Mouse (Mus musculus) ZHBTc4 (cell line): ENCODE measurements at regions not wholly inside any gene's neighbourhood (a gene's known extent, or its start where the extent isn't known, plus 50 kb on each side); places are given as distances from the start of the nearest gene placed in this dataset.

Experiments used
- DNase-seq: peaks from one replicate; pipeline ENCODE4 v3.0.0-alpha.2; 2011; ENCODE audit warnings: low read depth, low spot score

DNA sequence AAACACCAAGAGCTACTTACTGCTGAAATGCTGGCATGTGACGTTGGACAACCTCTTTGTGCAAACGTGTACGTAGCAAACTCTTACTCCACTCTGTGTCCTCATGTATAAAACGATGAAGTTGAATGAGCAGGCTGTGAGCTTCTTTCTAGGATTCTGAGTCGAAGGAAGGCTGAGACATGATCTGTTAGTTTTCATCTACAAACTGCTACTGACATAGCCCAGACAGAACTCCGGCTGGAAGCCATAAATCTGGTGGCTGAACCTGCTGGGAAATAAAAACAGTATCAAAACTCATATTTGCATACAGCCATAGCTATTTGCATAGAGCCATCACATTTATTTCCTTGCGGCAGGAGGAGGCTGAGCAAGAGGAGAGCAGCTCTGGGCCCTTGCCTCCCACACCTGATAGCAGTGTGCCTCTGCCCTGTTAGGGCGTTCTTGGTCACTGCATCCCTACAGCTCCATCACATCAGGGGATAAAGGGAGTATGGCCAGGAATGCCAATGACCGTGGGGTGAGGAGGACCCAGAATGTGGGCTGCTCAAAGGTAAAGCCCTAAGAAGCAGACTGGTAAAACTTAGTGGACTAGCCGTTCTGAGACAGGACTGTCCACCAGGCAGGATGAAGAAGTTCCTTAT is 206.8 kb upstream of the Ppp2r3a start:
- no peak for DNase-seq

DNA sequence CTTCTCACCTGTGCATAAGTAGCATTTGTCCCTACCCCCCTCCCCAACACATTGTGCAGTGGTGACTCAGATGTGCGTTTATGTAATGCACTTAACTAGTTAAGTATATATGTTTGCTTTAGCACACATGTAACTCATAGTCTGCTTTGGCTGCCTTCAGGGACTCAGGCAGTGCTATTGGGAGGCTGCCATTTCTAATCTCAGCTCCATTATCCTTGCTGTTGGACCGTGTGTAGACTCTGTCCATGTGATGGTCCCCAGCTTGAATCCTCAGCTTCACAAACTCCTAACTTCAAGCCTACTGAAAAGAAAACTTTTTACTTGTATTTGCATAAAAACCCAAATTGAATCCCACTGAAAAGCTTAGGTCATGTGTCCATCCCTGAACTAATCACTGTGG is 194.7 kb upstream of the Ppp2r3a start:
- no peak for DNase-seq

DNA sequence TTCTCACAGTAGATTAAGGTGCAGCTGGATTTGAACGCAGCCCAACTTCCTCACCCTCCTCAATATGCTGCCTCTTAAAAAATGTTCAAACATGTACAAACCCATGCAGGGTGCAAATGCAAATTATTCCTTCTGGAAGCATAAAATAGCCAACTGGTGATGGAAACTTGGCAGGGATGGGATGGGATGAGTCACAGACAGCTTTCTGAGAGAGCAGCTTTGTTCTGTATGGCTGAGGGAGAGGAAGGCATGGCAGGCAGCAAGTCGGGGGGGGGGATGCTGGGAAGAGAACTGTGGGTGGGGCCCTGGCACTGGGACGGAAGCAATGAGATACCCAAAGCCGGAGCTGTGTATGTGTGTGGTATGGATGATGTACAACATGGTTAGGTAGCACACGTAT is 194.2 kb upstream of the Ppp2r3a start:
- no peak for DNase-seq

DNA sequence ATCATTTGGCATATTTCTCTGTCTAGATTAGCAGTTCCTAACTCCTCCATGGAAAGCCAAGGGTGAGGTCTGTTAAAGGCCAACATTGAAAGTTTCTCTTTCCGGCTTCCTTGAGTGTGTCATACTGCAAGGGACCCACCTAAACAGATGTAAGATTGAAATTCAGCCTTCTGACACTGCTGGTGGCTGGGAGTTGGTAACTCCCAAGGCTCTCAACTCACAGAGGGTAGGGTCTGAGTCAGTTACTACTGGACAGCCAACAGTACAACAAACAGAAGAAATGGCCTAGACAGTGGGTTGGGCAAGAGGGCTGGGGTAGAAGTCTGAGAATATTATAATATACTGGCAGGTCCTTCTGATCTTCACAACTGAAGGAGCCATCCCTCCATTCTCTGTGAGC is 193.7 kb upstream of the Ppp2r3a start:
- no peak for DNase-seq

DNA sequence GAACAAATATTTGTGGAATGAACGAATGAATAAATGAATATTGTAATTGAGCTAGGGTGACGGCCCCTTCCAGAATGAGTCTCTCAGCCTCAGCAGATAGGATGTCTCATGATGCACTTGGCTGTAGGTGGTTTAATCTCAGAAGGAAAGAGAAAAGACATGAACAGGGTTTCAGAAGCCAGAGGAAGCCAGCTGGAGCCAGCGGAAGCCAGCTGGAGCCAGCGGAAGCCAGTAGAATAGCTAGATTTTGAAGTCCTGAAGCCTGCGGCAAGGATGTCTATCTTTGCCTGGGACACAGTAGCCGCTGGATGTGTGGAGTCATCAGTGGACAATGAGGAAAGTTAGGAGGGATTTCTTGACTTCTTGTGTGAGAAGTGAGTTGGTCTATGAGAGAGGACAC is 188.3 kb upstream of the Ppp2r3a start:
- DNase-seq = peak; percentile 18

DNA sequence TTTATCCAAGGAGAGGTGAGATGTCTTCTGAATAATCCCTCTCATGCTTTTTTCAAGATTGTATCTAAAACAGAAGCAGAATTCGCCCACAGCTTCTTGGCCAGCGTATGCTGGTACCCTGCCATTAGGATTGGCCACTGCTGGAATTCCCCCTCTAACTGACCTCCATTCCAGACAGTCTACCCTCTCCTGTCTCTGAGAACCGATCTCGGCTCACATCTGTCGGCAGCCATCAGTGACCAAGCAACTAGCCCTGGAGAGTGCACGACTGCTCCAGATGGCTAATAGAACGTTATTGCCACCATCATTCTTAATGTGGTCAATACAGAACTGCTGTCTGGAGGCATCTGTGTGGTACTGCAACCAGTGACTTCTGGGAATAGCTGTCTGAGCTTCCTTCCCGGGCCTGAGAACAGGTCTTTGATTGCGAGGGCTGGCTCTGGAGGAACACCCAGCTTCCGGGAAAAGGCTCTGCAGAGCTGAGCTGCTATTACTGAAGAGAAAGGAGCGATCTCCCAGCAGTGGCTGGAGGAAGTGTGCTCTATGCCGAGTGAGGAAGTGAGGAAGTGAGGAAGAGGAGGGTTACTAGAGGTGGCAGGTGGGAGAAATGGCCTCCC is 187.1 kb upstream of the Ppp2r3a start:
- no peak for DNase-seq

DNA sequence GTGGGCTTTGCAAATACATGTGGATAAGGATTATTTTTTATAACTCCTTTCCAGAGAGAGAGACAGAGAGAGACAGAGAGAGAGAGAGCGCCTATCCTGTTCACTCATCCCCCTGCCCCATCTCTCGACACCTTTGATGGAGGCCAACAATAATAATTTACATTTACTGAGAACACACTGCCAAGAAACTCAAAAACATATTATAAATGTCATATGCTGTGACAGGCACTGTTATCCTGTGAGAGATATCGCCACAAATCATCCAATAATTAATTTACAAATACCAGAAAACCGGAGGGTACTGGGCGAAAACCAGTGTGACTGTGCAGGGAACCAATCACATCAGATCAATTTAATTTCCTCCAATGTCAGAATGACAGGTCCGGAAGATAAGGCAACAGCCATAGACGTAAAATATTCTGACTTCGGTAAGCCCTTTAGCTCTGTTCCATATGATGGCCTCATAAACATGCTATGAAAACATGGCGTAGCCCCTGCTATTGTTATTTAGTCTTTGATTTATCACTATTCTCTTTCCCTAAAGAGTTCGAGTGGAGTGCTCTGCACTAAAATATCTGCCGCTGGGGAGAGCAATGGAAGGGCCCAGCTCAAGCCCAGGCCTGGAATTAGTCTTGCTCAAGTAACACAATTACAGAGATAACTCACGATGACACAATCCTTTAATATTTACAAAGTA is 173.5 kb upstream of the Ppp2r3a start:
- no peak for DNase-seq

DNA sequence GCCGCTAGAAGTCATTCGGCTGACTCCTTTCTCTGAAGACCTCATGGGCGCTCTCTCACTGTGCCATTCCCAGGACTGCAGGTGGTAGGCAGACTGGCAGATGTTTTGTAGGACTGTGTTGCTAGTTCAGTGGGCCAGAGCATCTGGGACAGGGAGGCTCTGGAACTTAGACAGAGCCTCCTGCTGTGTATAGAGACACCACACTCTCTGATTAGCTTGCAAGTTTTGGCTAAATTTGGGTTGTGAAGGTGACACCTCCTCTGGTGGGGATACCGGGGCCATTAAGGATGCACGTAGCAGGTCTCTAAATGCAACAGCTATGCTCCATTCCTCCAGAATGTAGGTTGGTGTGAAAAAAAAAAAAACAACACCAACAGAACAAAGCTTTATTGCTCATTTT is 171.4 kb upstream of the Ppp2r3a start:
- DNase-seq = no peak

DNA sequence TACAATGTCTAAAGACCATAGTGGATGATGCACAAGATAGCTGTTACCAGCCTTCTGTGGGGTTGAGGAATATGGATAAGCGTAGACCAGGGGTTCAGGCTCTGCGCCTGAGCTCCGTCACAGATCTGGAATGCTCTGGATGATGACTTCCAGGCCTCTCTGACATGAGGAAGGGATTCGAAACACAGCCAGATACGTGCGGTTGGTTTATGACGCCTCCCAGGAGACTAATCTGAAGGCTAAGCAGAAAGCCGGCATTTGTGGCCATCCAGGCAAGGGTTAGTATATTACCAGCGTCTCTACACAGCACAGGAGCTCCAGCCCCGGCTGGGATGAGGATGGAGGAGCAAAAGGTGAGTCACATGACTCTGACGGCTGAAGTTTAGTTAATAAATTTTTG is 170.4 kb upstream of the Ppp2r3a start:
- no peak for DNase-seq

DNA sequence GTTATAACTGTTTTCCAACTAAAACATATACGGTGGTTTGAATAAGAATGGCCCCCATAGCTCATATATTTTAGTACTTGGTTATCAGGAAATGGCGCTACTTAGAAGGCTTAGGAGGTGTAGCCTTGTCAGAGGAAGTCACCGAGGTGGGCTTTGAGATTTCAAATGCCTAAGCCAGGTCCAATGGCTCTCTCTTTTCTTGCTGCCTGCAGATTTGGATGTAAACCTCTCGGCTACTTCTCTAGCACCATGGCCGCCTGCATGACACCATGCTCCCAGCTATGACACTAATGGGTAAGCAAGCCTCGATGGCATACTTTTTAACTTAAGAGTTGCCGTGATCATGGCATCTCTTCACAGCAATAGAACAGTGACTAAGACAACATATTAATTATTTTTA is 169.5 kb upstream of the Ppp2r3a start:
- DNase-seq = no peak

DNA sequence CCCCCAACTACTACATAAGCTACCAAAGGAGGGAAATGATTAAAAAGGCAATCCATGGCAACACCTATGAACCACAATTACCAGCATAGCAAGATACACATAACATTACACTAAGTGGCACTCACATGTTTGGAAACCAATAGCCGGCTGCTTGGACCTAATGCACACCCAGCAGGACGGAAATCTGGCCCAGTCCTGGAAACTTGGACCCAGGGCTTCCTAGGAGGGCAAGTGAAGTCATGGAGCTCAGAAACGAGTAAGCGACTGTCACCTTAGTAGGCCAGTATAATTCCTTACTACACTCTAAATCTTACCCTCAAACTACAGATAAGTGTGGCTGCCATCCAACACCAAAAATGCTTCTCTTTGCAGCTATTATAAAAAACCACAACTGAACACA is 168.6 kb upstream of the Ppp2r3a start:
- DNase-seq = no peak

DNA sequence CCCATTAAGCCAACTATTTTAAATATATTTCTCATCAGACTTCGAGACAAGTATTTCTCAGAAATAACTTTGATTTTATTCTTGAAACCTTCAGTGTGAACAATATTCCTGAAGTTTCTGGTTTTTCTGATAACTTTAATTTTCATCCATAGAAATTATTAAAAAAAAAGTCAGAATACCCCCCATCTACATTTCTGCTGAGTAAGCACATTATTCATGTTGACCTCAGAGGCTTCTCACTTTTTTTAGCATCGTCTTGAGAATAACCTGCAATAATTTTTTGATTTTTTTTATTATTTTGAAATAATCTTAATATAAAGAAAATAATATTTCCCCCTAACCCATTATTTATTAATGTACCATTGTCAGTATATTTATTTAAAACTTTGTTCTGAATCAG is 166.1 kb upstream of the Ppp2r3a start:
- no peak for DNase-seq

DNA sequence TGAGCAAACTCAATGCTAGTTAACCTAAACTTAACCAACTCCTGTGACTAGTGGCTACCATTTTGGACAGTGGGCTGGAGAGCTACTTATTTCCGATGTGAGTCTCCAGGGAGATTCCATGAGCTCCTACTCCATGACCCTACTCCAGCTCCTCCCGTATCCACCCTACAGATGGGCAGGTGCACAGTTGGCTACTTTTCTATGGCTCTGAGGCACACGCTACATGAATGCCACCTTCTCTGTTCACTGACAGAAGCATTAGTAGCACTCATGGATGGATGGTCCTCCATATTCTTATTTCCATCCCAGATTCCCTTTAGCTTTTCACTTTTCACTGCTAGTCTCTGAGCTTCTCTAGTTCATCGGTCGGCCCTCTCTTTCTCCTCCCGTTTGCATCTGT is 164.7 kb upstream of the Ppp2r3a start:
- DNase-seq = no peak

DNA sequence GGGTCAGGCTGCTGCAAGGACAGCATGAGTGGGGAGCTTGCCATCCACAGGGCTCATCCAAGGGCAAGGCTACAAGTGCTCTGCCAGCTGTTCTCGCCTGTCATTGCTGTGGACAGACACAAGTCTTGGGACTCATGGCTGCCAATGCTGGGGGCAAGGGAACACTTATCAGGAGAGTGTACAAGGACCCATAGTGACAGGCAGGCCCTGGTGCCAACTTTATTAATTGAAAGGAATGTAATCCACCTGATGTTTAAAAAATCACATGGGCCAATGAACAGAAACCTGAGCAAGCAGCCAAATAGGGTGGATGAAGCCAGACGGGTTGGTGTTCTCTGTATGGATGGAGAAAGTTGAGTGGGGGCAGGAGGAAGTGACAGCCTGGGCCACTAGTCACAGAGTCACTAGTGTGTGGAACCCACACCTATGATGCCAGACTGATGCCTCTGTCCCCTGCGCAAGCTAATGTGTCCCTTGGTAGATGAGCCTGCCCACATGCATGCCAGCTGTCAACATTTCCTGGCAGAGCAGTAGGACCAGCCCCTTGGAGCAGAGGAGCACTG is 161.6 kb upstream of the Ppp2r3a start:
- no peak for DNase-seq

DNA sequence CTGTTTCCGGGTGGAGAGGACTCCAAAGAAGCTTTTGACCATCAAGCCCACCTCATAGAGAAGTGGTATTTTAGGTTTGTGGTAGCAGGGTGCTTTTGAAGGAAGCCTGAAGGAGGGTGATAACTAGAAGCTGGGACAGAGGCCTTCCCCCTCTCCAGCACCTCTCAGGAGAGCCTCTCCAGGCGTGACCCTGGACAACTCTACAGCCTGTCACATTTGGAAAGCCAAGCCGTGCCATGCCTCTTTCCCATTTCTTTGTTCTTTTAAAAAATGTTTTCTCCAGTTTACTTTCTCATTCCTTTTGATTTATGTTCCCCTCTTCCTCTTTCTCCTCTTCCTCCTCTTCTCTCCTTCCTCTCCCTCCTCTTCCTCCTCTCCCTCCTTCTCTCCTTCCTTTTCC is 160.4 kb upstream of the Ppp2r3a start:
- no peak for DNase-seq

DNA sequence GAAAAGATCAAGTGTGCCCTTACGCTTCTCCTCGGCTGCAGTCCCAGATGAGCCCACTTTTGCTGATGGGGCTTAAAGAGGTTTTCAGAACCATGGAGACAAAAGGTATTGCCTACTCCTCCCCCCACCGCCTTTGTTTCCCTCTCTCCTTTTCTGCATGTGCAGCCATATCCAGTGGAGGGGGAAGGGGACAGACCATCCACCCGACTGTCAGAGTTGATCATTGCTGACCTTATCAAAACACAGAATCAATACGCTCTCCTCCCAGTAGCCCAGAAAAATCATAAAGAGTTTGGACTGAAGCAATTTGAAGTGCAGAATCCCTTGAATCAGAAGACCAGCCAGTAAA is 159.9 kb upstream of the Ppp2r3a start:
- no peak for DNase-seq

DNA sequence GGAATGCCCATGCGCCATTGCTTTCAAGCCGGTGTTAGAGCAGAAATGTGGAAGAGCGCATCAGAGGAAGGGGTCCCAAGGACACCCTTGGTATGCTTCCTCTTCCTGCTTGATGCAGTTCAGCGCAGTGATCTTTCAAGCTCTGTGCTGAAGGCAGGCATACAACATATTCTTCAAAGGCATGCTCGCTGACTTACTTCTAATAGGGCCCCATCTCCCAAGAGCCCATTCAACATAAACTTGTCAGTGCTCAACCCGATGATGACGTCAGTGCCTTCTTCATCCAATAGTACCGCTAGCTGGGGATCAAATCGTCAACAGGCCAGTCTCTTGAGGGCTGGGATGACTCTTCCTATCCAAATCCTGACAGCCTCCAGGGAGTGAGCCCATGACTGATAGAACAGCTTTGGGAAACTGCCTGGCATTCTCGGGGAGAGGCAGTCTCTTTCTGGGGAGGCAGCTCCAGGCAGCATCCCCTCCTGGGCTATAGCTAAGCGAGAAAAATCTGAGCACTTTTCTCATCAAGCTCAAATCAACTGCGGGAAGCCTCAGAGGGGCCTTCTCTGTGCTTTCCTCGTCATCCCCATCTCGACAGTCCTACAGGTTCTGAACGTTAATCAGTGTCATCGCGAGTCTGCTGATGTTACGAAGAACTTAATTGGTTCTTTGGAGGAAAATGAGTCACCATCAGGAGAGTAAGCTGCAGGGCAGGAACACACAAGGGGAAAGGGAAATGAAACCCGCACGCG is 159.4 kb upstream of the Ppp2r3a start:
- no peak for DNase-seq

DNA sequence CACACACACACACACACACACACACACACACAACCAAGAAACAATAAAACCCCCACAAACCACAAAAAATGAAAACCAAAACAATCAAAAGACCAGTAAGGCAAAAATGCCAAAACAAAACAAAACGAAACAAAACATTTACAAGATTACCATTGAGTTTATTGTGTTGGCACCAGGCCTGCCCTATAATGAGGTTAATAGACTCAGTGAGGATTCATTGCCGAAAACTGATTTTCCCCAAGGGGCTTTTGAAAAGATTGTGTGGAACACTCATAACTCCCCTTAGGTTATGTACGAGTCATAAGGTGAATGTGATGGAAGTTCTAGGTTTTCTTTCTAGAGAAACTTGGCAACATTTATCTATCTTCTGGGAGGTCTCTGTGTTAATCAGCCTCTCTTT is 158.8 kb upstream of the Ppp2r3a start:
- no peak for DNase-seq

DNA sequence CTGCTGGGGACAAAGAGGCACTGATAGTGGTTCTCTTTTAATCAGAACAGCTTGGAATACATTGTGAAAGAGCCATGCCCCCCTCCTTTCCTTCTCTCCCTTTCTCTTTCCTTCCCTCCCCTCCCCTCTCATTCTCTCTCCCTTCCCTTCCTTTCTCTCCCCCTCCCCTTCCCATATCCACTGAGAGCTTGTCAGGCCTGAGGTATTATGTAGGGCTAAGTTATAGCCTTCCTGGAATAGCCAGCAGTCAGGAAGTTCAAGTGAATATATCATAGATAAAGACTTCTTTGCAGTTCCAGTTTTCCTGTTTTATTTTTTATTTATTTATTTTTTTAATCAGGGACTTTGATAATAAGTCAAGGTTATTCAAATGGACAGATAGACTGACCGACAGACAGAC is 156.5 kb upstream of the Ppp2r3a start:
- DNase-seq = no peak

DNA sequence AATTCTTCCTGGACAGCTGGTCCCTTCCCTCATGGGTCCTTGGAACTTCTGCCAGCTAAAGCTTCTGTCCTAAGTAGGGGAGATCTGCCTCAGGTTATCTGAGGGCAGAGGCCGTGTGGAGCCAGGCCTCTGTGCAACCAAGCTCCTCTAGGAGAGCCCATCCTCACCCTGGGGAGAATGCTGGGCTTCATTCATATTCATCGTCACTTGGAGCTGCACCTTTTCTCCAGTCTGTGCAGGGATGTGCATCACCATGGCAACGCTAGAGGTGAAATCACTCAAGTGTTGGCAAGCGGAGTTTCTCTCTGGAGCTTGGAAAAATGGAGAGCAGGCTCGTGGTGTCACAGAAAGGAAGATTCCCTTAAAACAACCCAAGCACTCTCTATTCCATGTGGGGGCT is 155.5 kb upstream of the Ppp2r3a start:
- peak; percentile 30 for DNase-seq

DNA sequence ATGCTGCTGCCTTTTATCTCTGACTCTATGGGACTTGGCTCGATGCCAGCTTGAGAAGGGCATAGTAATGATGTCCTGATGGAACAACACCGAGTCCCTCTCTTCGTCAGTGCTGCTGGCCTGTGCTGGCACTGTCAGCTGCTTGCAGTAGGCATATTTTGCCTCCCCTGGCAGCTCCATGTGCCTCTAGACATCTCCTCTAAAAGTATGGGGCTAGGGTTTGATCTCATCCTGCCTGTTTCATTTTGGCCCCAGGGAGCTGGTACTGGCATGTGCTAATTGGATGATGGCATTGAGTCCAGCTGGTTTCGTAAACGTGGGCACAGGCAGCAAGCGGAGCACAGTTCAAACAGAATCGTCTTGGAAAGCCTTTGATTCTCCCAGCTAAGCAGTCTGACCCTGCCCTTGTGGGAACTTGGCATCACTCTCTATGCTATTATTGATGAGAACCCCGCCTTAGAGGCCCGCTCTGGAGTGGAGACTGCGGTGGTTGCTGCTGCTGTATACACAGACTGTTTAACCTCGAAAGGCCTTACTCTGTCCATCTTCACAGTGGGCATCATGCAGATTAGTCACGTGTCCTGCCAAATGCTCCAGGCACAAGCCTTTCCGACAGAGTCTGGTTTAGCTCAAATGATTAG is 153.0 kb upstream of the Ppp2r3a start:
- no peak for DNase-seq

DNA sequence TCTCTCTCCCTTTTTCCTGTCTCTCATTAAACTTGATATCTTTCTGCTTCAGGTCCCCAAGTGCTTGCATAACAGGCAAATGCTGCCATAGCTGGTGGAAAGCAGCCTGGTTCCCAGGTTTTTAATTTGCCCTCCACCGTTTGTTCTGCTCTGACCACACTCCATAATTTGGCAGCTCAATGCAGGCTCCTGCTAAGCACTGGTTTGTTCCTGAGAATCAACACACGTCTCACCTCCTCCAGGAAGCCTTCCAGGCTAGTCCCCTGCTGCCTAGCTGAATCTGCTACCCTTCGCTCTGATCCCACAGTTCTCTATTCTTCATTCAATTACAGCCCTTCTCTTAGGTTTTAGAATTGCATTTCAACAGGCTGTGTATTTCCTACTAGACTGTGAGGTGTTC is 152.4 kb upstream of the Ppp2r3a start:
- no peak for DNase-seq
